Mouse (Mus musculus): Measurements from ENCODE around the gene Corin. TPM values are rescaled to one million over a fixed set of nuclear protein-coding genes. Genes with fewer than 3 reads are reported as not detected.

The Corin gene
- polyA plus RNA-seq, 1 experiment from 2014 or later = 5.0 TPM

DNA sequence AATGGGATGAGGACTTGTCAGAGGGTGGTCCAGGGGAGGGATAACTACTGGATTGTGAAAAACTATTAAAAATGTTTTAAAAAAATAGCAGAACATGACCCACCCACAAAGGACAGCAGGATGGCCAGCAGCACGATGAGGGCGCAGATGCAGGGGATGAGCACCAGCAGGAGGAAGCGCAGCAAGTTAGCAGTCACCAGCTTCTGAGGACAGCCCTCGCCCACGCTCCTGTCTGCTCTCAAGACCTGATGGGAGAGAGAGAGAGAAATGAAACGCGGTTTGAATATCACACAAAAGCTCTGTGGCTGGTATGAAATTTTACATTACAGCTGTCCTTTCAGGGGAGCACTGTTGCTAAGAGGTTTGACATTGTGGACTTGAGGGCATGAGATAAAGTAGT, 32.5 kb downstream of the Corin start:
- H3K4me3 ChIP-seq = no peak overlapping the region
- H3K27ac ChIP-seq (replicated peaks) = no peak overlapping the region
- no peaks in the 10 kb centered on the region for H3K4me1 ChIP-seq
- no peaks in the 10 kb centered on the region for H3K9me3 ChIP-seq (replicated peaks)
- no peaks in the 10 kb centered on the region for H3K36me3 ChIP-seq
- 80% methylated on average over 7 of the region's 7 CpGs for WGBS
- no peak for DNase-seq (ENCODE audit: low spot score)
- no peaks in the 10 kb centered on the region for H3K27me3 ChIP-seq (ENCODE audit: low read depth, poor library complexity, severe bottlenecking)

DNA sequence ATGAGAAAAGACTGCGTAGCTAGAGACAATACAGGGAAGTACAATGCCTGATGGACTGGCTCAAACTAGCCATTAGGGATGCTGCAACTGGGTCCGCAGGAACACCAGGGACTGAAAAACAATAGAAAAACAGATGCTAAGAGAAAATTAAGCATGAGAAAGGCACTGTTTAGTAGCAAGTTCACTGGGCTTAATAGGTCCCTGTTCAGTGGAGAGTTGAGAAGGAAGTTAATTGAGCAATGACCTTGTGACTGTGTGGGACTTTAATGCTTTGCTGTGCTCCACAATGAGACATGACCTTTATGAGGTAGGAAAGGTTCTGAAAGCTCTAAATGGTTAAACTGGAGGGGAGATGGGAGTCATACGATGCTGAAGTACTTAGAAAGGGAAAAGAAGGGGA, 39.3 kb downstream of the Corin start:
- Histone ChIP-seq H3K9me3 (replicated peaks) (no peaks in the 10 kb centered on the region), H3K4me3 (no peak overlapping the region), H3K27me3 (ENCODE audit: low read depth, poor library complexity, severe bottlenecking) (no peaks in the 10 kb centered on the region), H3K4me1 (no peaks in the 10 kb centered on the region), H3K27ac (replicated peaks) (no peak overlapping the region), H3K36me3 (no peaks in the 10 kb centered on the region)
- 75% methylated on average over 3 of the region's 3 CpGs for WGBS
- no peak for DNase-seq (ENCODE audit: low spot score)

DNA sequence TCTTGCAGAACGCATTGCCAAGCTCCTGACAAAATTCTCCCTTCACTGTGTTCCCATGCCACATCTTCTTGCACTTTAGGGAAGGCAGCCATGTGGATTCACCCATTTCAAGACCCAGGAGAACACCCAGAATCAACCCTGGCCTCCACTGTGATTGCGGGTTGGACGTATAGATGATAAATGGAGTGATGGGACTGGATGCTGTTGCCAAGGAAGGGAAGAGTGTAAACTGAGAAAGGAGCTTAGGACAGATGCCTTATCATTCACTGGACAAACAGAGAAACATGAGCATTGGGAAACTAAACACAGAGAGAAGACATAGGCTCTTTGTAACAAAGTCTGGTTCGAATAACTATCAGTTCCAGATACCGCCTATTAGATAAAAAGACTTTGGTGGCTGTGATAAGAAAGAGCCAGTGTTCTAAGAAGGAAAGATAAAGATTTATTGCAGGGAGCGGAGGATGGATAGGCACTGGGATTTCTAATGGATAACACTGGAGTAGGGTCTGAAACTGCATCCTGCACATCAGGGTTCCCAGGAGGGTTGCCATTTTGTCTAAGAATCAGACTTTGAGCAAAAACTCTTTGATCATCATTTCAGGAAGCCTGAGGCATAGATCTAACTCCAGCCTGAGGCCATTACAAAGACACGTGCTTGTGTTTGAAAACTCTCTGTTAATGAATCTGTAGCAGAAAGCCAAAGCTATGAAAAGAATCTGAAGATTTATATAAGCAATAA, 44.7 kb downstream of the Corin start:
- no peak for DNase-seq (ENCODE audit: low spot score)
- Histone ChIP-seq H3K27ac (replicated peaks) (no peak overlapping the region), H3K27me3 (ENCODE audit: low read depth, poor library complexity, severe bottlenecking) (no peaks in the 10 kb centered on the region), H3K4me1 (no peaks in the 10 kb centered on the region), H3K9me3 (replicated peaks) (no peaks in the 10 kb centered on the region), H3K4me3 (no peak overlapping the region), H3K36me3 (no peaks in the 10 kb centered on the region)
- 90% methylated on average over 7 of the region's 7 CpGs for WGBS

DNA sequence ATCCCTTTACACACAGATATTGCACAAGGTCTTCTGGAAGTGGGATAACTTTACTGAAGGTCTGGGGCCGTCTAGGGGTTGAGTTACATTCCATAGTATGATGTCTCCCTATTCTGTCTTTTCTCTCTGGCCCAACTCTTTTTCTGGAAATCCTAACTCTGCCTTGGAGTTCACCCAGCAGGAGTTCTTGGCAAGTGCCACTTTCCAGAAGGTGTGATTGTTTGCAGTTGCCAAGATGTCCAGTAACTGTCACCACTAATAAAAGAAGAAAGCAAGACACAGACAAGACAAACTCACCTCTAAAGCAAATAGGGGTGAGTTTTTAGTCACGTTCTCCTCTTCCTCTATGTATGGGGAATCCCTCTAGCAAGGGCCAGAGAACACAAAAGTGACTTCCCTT, 50.6 kb downstream of the Corin start:
- H3K9me3 ChIP-seq (replicated peaks) = no peaks in the 10 kb centered on the region
- 75% methylated on average over 2 of the region's 2 CpGs for WGBS
- no peaks in the 10 kb centered on the region for H3K36me3 ChIP-seq
- H3K27me3 ChIP-seq (ENCODE audit: low read depth, poor library complexity, severe bottlenecking) = no peaks in the 10 kb centered on the region
- no peak for DNase-seq (ENCODE audit: low spot score)
- H3K4me3 ChIP-seq = no peak overlapping the region
- H3K4me1 ChIP-seq = no peaks in the 10 kb centered on the region; the same call in 1 of the 2 replicates
- H3K27ac ChIP-seq (replicated peaks) = no peak overlapping the region

DNA sequence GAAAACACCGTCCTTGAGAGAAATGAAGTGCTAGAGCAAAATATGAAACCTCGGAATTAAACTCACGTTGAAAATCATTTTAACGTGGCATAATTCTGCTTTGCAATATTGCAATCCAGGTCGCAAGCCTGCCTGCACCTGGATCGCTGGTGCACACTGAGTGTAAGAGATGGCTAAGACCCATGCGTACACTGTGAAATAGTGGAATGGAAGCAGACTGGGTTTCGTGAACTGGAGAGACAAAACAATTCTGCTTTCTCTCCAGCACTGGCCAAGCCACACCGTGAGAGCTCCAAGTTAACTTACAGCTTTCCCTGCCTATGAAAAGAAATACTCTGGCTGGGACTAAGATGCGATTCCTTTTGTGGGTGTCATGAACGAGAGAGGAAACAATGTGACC, 51.1 kb downstream of the Corin start:
- Histone ChIP-seq H3K9me3 (replicated peaks) (no peaks in the 10 kb centered on the region), H3K27ac (replicated peaks) (no peak overlapping the region), H3K4me1 (no peaks in the 10 kb centered on the region; the same call in 1 of the 2 replicates), H3K27me3 (ENCODE audit: low read depth, poor library complexity, severe bottlenecking) (no peaks in the 10 kb centered on the region), H3K4me3 (no peak overlapping the region), H3K36me3 (no peaks in the 10 kb centered on the region)
- WGBS = 85% methylated on average over 11 of the region's 11 CpGs
- DNase-seq (ENCODE audit: low spot score) = no peak

DNA sequence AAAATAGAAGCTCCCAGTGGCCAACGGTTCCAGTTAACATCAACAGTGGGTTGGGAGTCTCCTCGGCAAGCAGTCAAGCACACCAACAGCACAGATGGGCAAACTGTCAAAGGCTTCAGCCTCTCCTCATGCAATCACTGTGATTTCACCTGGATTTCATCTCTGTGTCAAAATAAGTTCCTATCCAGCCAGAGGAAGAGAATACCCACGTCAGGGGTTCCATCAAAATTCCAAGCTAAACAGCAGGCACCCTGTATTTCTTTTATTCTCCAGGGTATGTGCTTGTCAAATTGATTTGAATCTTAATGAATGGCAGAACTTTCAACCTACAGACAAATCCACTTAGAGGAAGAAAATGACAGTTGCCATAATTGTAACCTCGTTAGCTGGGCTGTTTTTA, 51.5 kb downstream of the Corin start:
- Histone ChIP-seq H3K9me3 (replicated peaks) (no peaks in the 10 kb centered on the region), H3K27ac (replicated peaks) (no peak overlapping the region), H3K36me3 (no peaks in the 10 kb centered on the region), H3K27me3 (ENCODE audit: low read depth, poor library complexity, severe bottlenecking) (no peaks in the 10 kb centered on the region), H3K4me1 (no peaks in the 10 kb centered on the region; the same call in 1 of the 2 replicates), H3K4me3 (no peak overlapping the region)
- WGBS = 67% methylated on average over 4 of the region's 4 CpGs
- no peak for DNase-seq (ENCODE audit: low spot score)

DNA sequence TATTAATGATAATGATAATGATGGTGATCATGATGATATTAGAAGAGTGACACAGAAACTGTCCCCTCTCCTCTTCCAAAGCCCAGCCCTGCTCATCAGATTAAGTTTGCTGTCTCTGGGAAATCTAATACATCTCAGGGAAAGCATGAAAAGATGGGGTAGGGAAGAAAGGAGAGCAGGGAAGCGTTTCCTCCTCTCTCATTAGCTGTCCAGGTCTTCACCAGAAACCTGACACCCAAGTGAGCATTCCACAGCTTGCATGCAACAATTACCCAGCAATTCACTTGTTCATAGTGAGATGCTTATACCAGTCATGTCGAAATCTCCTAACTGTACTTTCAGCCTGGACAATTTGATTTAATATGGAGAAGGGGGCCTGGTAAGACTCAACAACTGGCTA, 55.4 kb downstream of the Corin start:
- Histone ChIP-seq H3K4me3 (no peak overlapping the region), H3K4me1 (no peaks in the 10 kb centered on the region; the same call in 1 of the 2 replicates), H3K9me3 (replicated peaks) (no peaks in the 10 kb centered on the region), H3K27ac (replicated peaks) (no peak overlapping the region), H3K36me3 (no peaks in the 10 kb centered on the region), H3K27me3 (ENCODE audit: low read depth, poor library complexity, severe bottlenecking) (no peaks in the 10 kb centered on the region)
- DNase-seq (ENCODE audit: low spot score) = no peak
- WGBS = 66% methylated on average over 2 of the region's 2 CpGs

DNA sequence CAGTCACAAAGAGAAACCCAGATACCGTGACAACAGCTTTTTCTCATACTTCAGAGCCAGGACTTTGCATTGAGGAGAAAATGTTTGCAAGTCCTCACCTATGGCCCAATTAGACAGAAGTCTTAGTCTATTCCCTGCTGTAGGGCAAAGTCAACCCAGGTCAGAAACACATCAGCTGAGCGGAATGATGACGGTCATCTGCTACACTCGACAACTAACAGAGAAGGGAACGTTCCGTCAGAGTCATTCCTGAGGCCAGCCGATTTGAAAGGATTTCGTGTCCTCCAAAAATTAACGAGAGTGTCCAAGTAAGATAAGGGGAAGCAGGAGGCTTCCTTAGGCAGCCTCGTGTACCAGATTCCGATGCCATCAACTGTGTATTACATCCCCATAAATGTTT, 58.2 kb downstream of the Corin start:
- no peak overlapping the region for H3K4me3 ChIP-seq
- WGBS = 95% methylated on average over 11 of the region's 11 CpGs
- H3K27me3 ChIP-seq (ENCODE audit: low read depth, poor library complexity, severe bottlenecking) = no peaks in the 10 kb centered on the region
- H3K4me1 ChIP-seq = no peaks in the 10 kb centered on the region
- no peak overlapping the region for H3K27ac ChIP-seq (replicated peaks)
- H3K9me3 ChIP-seq (replicated peaks) = no peaks in the 10 kb centered on the region
- no peak for DNase-seq (ENCODE audit: low spot score)
- H3K36me3 ChIP-seq = no peaks in the 10 kb centered on the region

DNA sequence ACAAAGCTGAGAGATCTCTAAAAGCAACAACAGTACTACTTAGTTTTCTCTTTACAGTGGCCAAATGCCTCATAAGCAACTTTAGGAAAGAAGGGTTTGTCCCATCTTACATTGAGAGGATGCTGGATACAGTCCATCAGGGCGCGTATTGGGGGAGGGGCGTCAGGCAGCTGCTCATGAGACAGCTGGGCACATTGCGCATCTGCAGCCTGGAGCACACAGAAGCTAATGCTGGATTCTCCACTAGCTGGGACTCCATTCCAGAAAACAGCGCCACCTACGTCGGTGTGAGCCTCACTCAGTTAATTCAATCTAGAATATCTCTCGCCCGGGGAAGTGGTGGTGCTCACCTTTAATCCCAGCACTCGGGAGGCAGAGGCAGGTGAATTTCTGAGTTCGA, 60.3 kb downstream of the Corin start:
- DNase-seq (ENCODE audit: low spot score) = no peak
- 72% methylated on average over 11 of the region's 11 CpGs for WGBS
- H3K36me3 ChIP-seq = no peaks in the 10 kb centered on the region

DNA sequence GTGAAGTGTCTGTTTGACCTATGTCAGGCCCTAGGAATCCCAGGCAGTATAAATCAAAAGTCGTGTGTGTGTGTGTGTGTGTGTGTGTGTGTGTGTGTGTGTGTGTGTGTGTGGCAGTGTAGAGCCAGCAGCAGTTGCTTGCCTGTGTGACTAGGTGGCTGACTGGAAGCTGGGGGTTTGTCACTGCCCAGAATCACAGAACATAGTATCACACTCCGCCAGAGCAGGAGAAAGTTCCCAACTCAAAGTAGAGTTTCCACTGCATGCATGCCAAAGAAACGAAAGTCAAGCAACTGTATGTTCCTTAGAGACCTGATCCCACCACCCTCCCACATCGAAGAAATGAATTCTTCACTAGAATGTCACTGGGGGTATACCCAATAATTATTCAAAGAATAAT, 61.3 kb downstream of the Corin start:
- Histone ChIP-seq H3K4me1 (no peaks in the 10 kb centered on the region), H3K27me3 (ENCODE audit: low read depth, poor library complexity, severe bottlenecking) (no peaks in the 10 kb centered on the region), H3K27ac (replicated peaks) (no peak overlapping the region), H3K4me3 (no peak overlapping the region), H3K9me3 (replicated peaks) (no peaks in the 10 kb centered on the region), H3K36me3 (no peaks in the 10 kb centered on the region)
- no peak for DNase-seq (ENCODE audit: low spot score)
- 88% methylated on average over 4 of the region's 4 CpGs for WGBS

More for the DNA sequence above, 60.3 kb downstream of the Corin start:
- no peak overlapping the region for H3K27ac ChIP-seq (replicated peaks)
- H3K9me3 ChIP-seq (replicated peaks) = no peaks in the 10 kb centered on the region
- H3K4me3 ChIP-seq = no peak overlapping the region
- no peaks in the 10 kb centered on the region for H3K4me1 ChIP-seq
- H3K27me3 ChIP-seq (ENCODE audit: low read depth, poor library complexity, severe bottlenecking) = no peaks in the 10 kb centered on the region

DNA sequence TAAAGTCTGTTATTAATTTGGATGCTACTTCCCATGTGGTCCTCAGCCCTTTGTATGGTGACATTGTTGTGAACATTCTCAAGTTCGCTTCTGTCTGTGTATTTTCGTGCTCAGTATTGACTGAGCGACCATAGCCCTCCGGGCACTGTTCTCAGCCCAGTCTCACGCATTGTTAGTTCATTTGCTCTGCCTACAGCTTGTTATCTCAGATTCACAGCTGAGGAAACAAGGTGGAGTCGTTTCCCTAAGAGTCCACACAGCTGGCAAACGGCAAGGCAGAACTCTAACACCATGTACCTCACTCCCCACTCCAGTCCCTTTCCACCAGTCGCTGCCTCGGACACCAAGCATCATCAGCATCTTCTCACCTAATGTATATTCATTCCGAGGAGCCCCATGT, 63.1 kb downstream of the Corin start:
- DNase-seq (ENCODE audit: low spot score) = no peak
- no peaks in the 10 kb centered on the region for H3K27me3 ChIP-seq (ENCODE audit: low read depth, poor library complexity, severe bottlenecking)
- H3K4me1 ChIP-seq = no peaks in the 10 kb centered on the region
- no peak overlapping the region for H3K4me3 ChIP-seq
- no peak overlapping the region for H3K27ac ChIP-seq (replicated peaks)
- H3K9me3 ChIP-seq (replicated peaks) = no peaks in the 10 kb centered on the region
- WGBS = 78% methylated on average over 10 of the region's 10 CpGs
- no peaks in the 10 kb centered on the region for H3K36me3 ChIP-seq

DNA sequence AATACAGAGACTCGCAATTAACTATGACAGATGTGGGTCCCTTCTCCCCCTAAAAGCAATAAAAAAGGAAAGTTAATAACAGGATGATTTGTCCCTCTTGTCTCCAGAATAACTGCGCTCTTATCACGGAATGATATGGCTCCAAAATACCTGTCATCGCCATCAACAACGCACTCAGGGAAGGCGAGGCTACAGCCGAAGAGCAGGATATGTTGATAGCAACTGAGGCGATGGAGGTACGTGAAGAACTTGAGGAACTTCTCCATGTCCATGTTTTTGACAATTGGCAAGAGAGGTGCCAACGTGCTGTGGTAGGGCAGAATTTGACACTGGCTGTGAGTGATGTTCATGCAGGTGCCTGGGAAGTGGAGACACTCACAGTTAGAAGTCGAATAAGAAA, 69.2 kb downstream of the Corin start:
- Histone ChIP-seq H3K4me3 (no peak overlapping the region), H3K4me1 (no peaks in the 10 kb centered on the region), H3K36me3 (no peaks in the 10 kb centered on the region), H3K27me3 (ENCODE audit: low read depth, poor library complexity, severe bottlenecking) (no peaks in the 10 kb centered on the region), H3K27ac (replicated peaks) (no peak overlapping the region), H3K9me3 (replicated peaks) (no peaks in the 10 kb centered on the region)
- no peak for DNase-seq (ENCODE audit: low spot score)
- 94% methylated on average over 11 of the region's 11 CpGs for WGBS

DNA sequence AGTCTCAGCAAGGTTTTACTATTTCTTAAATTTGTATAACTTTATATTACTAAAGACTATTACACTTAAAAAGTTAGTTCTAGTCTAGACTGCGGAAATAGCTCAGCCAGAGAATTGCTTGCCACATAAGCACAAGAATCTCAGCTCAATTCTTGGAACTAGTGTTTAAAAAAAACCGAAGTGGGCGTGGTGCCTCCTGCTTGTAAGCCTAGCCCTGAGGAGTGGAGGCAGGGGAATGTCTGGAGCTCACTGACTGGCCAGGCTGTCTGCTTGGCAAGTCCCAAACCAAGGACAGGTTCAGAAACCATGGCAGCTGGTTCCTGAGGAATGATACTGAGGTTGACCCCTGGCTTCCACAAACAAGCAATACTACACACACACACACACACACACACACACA, 72.4 kb downstream of the Corin start:
- no peaks in the 10 kb centered on the region for H3K9me3 ChIP-seq (replicated peaks)
- no peaks in the 10 kb centered on the region for H3K4me1 ChIP-seq
- no peak overlapping the region for H3K4me3 ChIP-seq
- no peaks in the 10 kb centered on the region for H3K27me3 ChIP-seq (ENCODE audit: low read depth, poor library complexity, severe bottlenecking)
- no peak for DNase-seq (ENCODE audit: low spot score)
- no peaks in the 10 kb centered on the region for H3K36me3 ChIP-seq
- H3K27ac ChIP-seq (replicated peaks) = no peak overlapping the region
- WGBS = 77% methylated on average over 3 of the region's 3 CpGs

DNA sequence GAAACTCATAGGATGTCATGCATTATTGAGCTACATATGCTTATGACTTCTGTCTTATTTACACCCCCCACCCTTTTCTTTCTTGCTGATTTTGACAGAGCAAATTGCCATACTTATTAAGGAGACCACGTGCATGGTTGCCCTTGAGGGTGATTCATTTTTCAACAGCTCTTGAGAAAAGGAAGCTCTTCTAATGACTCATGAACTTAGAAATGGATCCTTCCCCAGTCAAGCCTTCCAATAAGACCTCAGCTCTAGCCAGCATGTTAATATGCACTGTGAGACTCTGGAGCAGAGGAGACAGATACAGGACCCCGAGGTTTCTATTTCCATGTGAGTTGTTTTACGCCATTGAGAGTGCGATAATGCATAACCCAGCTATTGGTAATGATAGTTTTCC, 76.7 kb downstream of the Corin start:
- Histone ChIP-seq H3K27me3 (ENCODE audit: low read depth, poor library complexity, severe bottlenecking) (no peaks in the 10 kb centered on the region), H3K4me1 (no peaks in the 10 kb centered on the region), H3K36me3 (no peaks in the 10 kb centered on the region), H3K4me3 (no peak overlapping the region), H3K9me3 (replicated peaks) (no peaks in the 10 kb centered on the region), H3K27ac (replicated peaks) (no peak overlapping the region)
- WGBS = 88% methylated on average over 4 of the region's 4 CpGs
- no peak for DNase-seq (ENCODE audit: low spot score)
